Mouse (Mus musculus): Measurements from ENCODE around the gene 4930432M17Rik.

GRCm38 (mm10) chr3:121684963-121685362 lies 14.4 kb downstream of the 4930432M17Rik start:
- TF ChIP-seq CTCF (IDR thresholded peaks at IDR 0.05; ENCODE audit: low read depth) (no peak), EP300 (IDR thresholded peaks at IDR 0.05; ENCODE audit: low read depth) (no peak)
